Mouse (Mus musculus) olfactory bulb, adult 2 months (tissue): Measurements from ENCODE around the gene Zfp248.
A peak's percentile ranks its signal among the peaks of the same experiment; 100 is the strongest.

Source experiments
- CTCF ChIP-seq: fragments of 200-500 bp; IDR thresholded peaks from 2 replicates; pipeline ENCODE4 v1.5.1; 2012; ENCODE audit warnings: low read depth, mild to moderate bottlenecking, low read length, moderate library complexity; ENCODE audit not compliant: insufficient read depth
- POLR2A ChIP-seq: fragments of 200-500 bp; IDR thresholded peaks from 2 replicates; pipeline ENCODE4 v1.6.1; 2012; ENCODE audit warnings: mild to moderate bottlenecking, low read depth, low read length, moderate library complexity; ENCODE audit not compliant: insufficient read depth

DNA sequence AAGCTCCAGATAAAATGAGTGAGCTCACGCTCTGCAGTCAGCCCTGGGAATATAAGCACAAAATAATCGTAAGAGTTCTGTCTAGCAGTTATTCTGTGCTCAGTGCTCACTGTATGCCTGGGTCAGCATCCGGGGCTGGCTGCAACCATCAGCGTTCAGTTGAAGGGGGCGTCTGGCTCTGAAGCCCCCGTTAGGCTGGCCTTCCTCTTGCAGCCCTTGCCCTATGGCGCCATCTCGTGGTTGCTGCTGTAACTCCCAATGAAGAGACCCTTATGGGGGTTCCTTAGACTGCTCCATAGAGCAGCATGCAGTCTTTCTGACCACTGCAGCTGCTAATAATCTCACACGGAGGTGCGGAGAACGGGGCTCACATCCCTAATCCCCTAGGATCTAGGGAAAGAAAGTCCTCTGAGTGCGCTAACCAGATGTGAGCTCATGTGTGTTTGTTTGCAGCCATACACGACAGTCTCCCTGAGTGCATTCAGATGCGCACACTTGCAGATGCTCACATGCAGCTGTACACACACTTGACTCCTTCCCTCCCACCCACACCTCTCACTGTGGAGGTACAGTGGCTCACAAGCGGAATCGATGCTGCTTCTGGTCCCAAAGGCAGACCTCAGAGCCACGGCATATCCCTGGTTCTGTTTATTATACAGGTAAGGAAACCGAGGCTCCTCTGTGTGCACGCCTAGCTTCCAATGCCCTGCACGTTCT, 75.7 kb downstream of the Zfp248 start:
- TF ChIP-seq CTCF: peak; percentile 97
- TF ChIP-seq POLR2A: no peak
